Mouse (Mus musculus): ENCODE measurements at regions not wholly inside any gene's neighbourhood (a gene's known extent, or its start where the extent isn't known, plus 50 kb on each side); places are given as distances from the start of the nearest gene placed in this dataset.

- DNase-seq = no peak
These were observed 561.8 kb downstream of the Smarca1 start for GRCm38 (mm10) chrX:47330969-47331368.

- no peak for DNase-seq
These were observed 564.0 kb downstream of the Smarca1 start for GRCm38 (mm10) chrX:47328817-47329216.

GRCm38 (mm10) chrX:47315810-47316209, 577.0 kb downstream of the Smarca1 start:
- no peak for DNase-seq

GRCm38 (mm10) chrX:47307140-47307539, 585.6 kb downstream of the Smarca1 start:
- DNase-seq = no peak

- DNase-seq = no peak
These were observed 589.2 kb downstream of the Smarca1 start for GRCm38 (mm10) chrX:47303547-47303946.

GRCm38 (mm10) chrX:47292548-47293147, 600.1 kb downstream of the Smarca1 start:
- peak; percentile 19 for DNase-seq

Measured in right cerebral cortex, postnatal 25 days (tissue).